Mouse (Mus musculus) hindbrain, embryonic 11.5 days (tissue): ENCODE results near the gene Cdc42ep2. TPM values are rescaled to one million over a fixed set of nuclear protein-coding genes. Genes with fewer than 3 reads are reported as not detected.
A peak's percentile ranks its signal among the peaks of the same experiment; 100 is the strongest.
"Not testable (repeated sequence)": the region's sequence is repeated elsewhere in the genome, so short reads cannot be mapped to it uniquely, and the experiment has no call there.

ENCODE experiments used
- ATAC-seq: fragments of 200-750 bp; cut with Nextera tagmentation; 2 replicates; pipeline ENCODE4 v1.8.0; 2017; ENCODE audit warnings: mild to moderate bottlenecking, moderate TSS enrichment, moderate library complexity; ENCODE audit not compliant: low FRiP score
- DNase-seq: peaks from one replicate; pipeline ENCODE4 v3.0.0-alpha.2; 2015; ENCODE audit warnings: low spot score
- H3K27ac ChIP-seq: fragments of 300-500 bp; sonication (generic); 2 replicates; pipeline ENCODE4 v1.5.1; 2014; ENCODE audit warnings: mild to moderate bottlenecking, low read depth, low read length
- H3K27me3 ChIP-seq: fragments of 300-500 bp; sonication (generic); 2 replicates; pipeline ENCODE4 v1.6.1; 2014; ENCODE audit warnings: mild to moderate bottlenecking, low read length, moderate library complexity, mixed read lengths; ENCODE audit not compliant: control insufficient read depth, insufficient read depth
- H3K36me3 ChIP-seq: fragments of 300-500 bp; sonication (generic); 2 replicates; pipeline ENCODE4 v1.6.1; 2014; ENCODE audit warnings: mild to moderate bottlenecking, low read length, moderate library complexity, mixed read lengths; ENCODE audit not compliant: control insufficient read depth, insufficient read depth
- H3K4me1 ChIP-seq: fragments of 300-500 bp; sonication (generic); replicated peaks from 2 replicates; pipeline ENCODE4 v1.6.1; 2014; ENCODE audit warnings: low read length, mixed read lengths; ENCODE audit not compliant: control insufficient read depth, insufficient read depth
- H3K4me2 ChIP-seq: fragments of 300-500 bp; sonication (generic); replicated peaks from 2 replicates; pipeline ENCODE4 v1.6.1; 2014; ENCODE audit warnings: mild to moderate bottlenecking, low read depth, low read length
- H3K4me3 ChIP-seq: fragments of 300-500 bp; sonication (generic); 2 replicates; pipeline ENCODE4 v1.5.1; 2014; ENCODE audit warnings: low read depth, low read length
- H3K9ac ChIP-seq: fragments of 300-500 bp; sonication (generic); 2 replicates; pipeline ENCODE4 v1.6.1; 2014; ENCODE audit warnings: low read depth, low read length
- H3K9me3 ChIP-seq: fragments of 300-500 bp; sonication (generic); 2 replicates; pipeline ENCODE4 v1.6.1; 2016; ENCODE audit warnings: low read length; ENCODE audit not compliant: control insufficient read depth
- WGBS: fragments of 180-500 bp; shearing (Covaris S2); extraction: QIAGEN DNeasy Blood & Tissue Kit; methylation state at CpG from one replicate; pipeline ENCODE4 v1.1.7; 2014; 5-methylcytosine and 5-hydroxymethylcytosine counted together
- polyA plus RNA-seq: library from polyadenylated mRNA; unstranded; fragments of >200 nt; fragmentation: Nextera tagmentation; extraction: Ambion mirVana; gene quantifications from 2 replicates; pipeline ENCODE4 v1.2.1, GENCODE M21; 2014

The Cdc42ep2 gene
- polyA plus RNA-seq, 1 experiment from 2014 or later, result 3.4 TPM

DNA sequence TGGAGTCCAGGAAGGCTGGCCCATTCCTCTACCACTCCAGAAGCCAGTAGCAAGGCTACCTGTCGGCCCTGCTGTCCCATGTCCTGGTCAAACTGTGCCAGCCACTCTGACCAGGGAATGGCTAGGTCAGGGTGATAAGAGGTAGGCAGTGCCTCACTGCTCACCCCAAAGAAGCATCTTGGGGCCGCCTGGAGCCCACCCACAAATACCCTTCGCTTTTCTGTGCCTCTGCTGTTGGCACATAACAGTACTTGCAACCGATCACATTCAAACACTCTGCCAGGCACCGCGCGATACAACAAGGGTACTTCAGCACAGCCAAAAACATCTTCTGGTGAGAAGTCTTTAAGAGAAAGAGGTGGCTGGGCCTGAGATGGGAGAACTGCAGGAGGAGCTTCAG, 32.4 kb downstream of the Cdc42ep2 start:
- H3K4me3 ChIP-seq, result no peak overlapping the region
- 94% methylated on average over 7 of the region's 7 CpGs for WGBS
- 0 out of 2 replicates have a peak overlapping the region, but pooled peaks have one; percentile 5 for H3K27ac ChIP-seq
- H3K9me3 ChIP-seq, result no peaks in the 10 kb centered on the region
- peaks cover 2% of the 10 kb centered on the region; the same call in 1 of the 2 replicates for H3K4me1 ChIP-seq
- no peaks in the 10 kb centered on the region for H3K27me3 ChIP-seq
- ATAC-seq (no peak), DNase-seq (no peak)
- no peak overlapping the region for H3K9ac ChIP-seq
- 0 out of 2 replicates have a peak overlapping the region, but pooled peaks have one; percentile 5 for H3K4me2 ChIP-seq
- peaks cover 4% of the 10 kb centered on the region; the same call in 1 of the 2 replicates for H3K36me3 ChIP-seq

DNA sequence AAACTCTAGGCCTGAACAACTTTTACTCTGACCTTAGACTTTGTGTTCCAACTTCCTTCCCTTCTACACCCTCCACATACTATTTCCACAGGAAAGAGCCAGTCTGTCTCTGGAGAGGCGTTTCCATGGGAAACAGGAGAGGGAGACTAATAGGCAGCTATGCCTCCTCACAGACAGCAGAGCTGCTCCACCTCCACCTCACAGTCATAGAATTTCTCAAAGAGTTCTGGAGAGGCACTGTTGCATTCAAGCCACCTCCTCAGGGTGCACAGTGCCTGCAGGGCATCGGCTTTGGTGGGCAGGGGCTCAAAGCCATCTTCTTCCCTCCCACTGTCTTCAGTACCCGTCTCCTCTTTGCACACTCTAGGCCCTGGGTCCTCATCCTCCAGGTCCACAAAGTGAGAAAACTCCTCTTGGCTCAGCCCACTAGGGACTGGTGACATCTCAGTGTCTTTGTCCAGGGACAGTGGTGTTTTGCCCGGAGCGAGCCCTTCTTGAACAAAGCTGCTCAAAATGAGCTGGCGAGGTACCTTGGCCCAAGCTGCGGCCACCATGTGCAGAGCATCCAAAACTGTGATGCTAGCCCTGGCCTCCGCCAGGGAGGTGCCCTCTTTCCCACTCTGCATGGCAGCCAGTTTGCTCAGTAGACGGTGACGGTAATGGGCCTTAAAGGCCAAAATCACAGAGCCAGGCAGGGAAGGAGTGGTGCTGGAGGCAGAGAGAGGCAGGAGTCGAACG, 32.9 kb downstream of the Cdc42ep2 start:
- ATAC-seq (no peak), DNase-seq (no peak)
- no peaks in the 10 kb centered on the region for H3K9me3 ChIP-seq
- H3K27me3 ChIP-seq, result no peaks in the 10 kb centered on the region
- H3K4me3 ChIP-seq, result no peak overlapping the region
- H3K4me2 ChIP-seq, result no peak overlapping the region
- peaks cover 3% of the 10 kb centered on the region; the same call in 1 of the 2 replicates for H3K36me3 ChIP-seq
- no peak overlapping the region for H3K9ac ChIP-seq
- WGBS, result 88% methylated on average over 12 of the region's 12 CpGs
- 0 out of 2 replicates have a peak overlapping the region, but pooled peaks have one; percentile 5 for H3K27ac ChIP-seq
- H3K4me1 ChIP-seq, result peaks cover 2% of the 10 kb centered on the region; the same call in 1 of the 2 replicates

DNA sequence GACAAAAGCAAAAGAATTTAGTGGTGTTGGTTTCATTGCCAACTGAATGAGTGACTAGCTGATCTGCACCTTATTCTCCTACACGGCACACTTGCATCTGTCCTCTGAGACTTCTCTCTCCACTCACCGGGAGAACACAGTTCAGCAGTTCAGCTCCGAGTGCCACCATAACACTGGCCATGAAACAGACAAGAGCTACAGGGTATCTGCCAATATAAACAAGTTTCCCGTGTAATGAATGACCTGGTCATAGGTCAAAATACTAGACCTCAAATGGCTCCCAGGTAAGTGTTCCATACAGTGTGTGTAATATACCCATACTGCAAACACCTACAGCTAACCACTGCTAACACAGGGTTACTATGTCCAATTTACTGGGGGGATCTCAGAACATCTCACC, 35.4 kb downstream of the Cdc42ep2 start:
- no peak for DNase-seq
- 78% methylated on average over 4 of the region's 4 CpGs for WGBS
- ATAC-seq, result no peak
- no peak overlapping the region for H3K4me2 ChIP-seq
- H3K36me3 ChIP-seq, result no peaks in the 10 kb centered on the region
- no peaks in the 10 kb centered on the region for H3K9me3 ChIP-seq
- H3K4me3 ChIP-seq, result no peak overlapping the region
- peaks cover 2% of the 10 kb centered on the region; the same call in 1 of the 2 replicates for H3K4me1 ChIP-seq
- no peaks in the 10 kb centered on the region for H3K27me3 ChIP-seq
- no peak overlapping the region for H3K9ac ChIP-seq
- no peak overlapping the region for H3K27ac ChIP-seq

DNA sequence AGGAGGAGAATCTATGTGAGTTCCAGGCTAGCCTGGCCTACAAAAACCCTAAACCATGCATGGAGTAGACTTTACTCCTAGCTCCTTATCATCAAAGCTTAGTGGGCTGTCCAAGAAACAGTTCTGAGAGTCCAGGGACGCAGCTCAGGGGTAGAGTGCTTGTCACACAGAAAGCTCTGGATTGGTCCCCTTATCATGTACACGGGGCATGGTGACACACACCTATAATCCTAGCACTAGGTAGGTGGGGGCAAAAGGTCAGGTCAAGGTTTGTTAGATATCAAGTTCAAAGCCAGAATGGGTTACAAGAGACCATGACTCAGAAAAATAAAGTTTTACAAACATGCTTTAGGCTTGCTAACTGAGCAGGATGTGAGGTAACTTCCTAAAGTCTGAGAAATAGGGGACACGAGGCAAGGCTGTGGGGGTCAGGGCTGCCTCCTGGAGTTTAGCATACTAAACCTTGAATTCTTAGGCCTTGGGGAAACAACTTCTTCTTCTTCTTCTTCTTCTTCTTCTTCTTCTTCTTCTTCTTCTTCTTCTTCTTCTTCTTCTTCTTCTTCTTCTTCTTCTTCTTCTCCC, 37.3 kb downstream of the Cdc42ep2 start:
- H3K4me1 ChIP-seq, result no peaks in the 10 kb centered on the region
- H3K4me2 ChIP-seq, result no peak overlapping the region
- no peaks in the 10 kb centered on the region for H3K36me3 ChIP-seq
- H3K27ac ChIP-seq, result no peak overlapping the region
- 86% methylated on average over 3 of the region's 3 CpGs for WGBS
- no peaks in the 10 kb centered on the region for H3K27me3 ChIP-seq
- H3K9me3 ChIP-seq, result no peaks in the 10 kb centered on the region
- H3K4me3 ChIP-seq, result no peak overlapping the region
- DNase-seq (no peak), ATAC-seq (no peak)
- no peak overlapping the region for H3K9ac ChIP-seq

DNA sequence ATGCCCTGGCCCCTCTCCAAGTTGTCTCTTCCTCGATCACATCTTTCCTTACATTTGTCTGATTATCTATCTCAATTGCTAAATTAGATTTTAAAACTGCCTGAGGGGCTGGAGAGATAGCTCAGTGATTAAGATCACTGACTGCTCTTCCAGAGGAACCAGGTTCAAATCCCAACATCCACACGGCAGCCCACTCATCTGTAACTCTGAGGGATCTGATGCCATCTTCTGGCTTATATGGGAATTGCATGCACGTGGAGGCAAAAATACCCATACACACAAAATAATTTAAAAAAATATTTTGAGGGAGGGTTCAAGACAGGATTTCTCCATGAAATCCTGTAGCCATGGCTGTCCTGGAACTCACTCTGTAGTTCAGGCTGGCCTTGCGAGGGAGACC, 38.8 kb downstream of the Cdc42ep2 start:
- Histone ChIP-seq H3K4me1 (no peaks in the 10 kb centered on the region), H3K27me3 (no peaks in the 10 kb centered on the region), H3K36me3 (no peaks in the 10 kb centered on the region), H3K9ac (no peak overlapping the region), H3K27ac (no peak overlapping the region), H3K9me3 (no peaks in the 10 kb centered on the region), H3K4me2 (no peak overlapping the region), H3K4me3 (no peak overlapping the region)
- 65% methylated on average over 4 of the region's 4 CpGs for WGBS
- peak; percentile 43 for DNase-seq
- no peak for ATAC-seq

DNA sequence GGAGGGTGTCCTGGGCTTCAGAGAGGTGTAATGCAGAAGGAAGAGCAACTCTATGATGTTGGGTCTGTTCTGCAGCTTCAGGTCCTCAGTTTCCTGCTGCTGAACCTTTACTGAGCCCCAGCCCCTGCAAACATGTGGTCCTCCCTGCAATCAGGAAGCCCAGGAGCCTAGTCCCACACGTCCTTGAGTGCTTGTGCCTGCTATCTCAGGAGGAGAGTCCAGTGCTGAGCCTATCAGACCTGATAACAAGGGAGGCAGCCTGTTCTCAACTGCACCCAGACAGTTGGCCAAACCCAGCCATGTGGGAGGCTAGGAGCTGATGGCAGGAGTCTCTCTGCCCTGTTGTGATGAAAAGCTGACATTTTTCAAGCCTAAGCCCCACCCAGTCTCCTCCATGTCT, 40.7 kb downstream of the Cdc42ep2 start:
- ATAC-seq, result no peak

DNA sequence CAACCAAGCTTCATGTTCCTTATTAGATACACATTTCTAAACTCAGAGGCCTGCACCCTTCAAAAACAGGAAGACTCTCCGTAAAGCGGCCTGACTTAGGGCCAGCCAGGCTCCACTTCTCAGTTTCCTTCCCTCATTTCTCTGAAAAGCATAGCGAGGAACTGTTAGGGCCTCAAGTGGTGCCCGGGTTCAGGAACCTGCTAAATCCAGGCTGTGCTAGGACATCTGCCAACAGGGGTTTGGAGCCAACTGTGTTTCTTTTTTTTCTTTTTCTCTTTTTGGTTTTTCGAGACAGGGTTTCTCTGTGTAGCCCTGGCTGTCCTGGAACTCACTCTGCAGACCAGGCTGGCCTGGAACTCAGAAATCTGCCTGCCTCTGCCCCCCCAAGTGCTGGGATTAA, 42.5 kb downstream of the Cdc42ep2 start:
- not testable (repeated sequence) for H3K27me3 ChIP-seq, H3K4me2 ChIP-seq, H3K36me3 ChIP-seq, H3K4me1 ChIP-seq, H3K4me3 ChIP-seq, H3K27ac ChIP-seq, H3K9me3 ChIP-seq, H3K9ac ChIP-seq, DNase-seq, ATAC-seq
- 84% methylated on average over 5 of the region's 5 CpGs for WGBS

More for the DNA sequence above, 40.7 kb downstream of the Cdc42ep2 start:
- 75% methylated on average over 1 of the region's 1 CpGs for WGBS
- no peak for DNase-seq
- H3K36me3 ChIP-seq, result no peaks in the 10 kb centered on the region
- H3K9ac ChIP-seq, result no peak overlapping the region
- no peaks in the 10 kb centered on the region for H3K9me3 ChIP-seq
- no peaks in the 10 kb centered on the region for H3K4me1 ChIP-seq
- no peak overlapping the region for H3K4me3 ChIP-seq
- H3K4me2 ChIP-seq, result no peak overlapping the region
- no peaks in the 10 kb centered on the region for H3K27me3 ChIP-seq
- no peak overlapping the region for H3K27ac ChIP-seq

DNA sequence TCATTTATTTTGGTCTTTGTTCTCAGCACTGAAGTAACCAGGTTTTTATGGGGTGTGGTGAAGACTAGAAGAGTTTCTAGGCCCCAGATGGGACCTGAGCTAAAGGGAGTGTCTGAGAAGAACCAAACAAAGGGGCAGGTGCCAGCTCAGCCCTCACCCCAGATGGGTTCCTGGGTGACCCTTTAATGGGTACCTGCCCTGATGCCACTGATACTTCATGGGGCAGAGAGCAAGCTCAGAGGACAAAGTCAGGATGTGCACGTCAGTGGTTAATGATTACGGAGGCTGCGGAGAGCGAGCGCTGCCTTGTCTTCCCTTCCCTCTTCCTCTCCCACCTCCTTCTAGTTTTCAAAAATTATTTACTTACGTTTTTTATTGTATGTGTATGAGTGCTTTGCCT, 43.5 kb downstream of the Cdc42ep2 start:
- Histone ChIP-seq H3K9ac (no peak overlapping the region), H3K4me2 (no peak overlapping the region), H3K27ac (no peak overlapping the region), H3K4me1 (no peaks in the 10 kb centered on the region), H3K9me3 (no peaks in the 10 kb centered on the region), H3K27me3 (no peaks in the 10 kb centered on the region), H3K4me3 (no peak overlapping the region), H3K36me3 (no peaks in the 10 kb centered on the region)
- DNase-seq (no peak), ATAC-seq (no peak)
- 93% methylated on average over 6 of the region's 6 CpGs for WGBS

DNA sequence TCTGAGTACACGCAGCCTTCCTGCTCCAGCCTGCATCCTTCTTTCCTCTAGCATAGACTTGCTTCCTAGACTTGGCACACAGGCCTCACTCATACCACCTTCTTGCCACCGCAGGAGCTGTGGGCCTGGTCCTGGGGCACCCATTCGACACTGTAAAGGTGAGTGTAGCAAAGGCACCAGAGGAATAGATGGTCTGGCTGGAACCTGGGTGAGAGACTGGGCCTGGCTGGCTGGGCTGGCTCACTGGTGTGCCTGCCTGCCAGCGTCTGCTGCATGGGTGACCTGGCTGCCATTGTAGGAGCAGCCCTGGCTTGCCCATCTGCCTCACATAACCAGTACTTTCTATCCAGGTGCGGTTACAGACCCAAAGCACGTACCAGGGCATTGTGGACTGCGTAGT, 44.9 kb downstream of the Cdc42ep2 start:
- no peaks in the 10 kb centered on the region for H3K9me3 ChIP-seq
- WGBS, result 85% methylated on average over 7 of the region's 7 CpGs
- no peaks in the 10 kb centered on the region for H3K27me3 ChIP-seq
- H3K27ac ChIP-seq, result no peak overlapping the region
- H3K4me3 ChIP-seq, result no peak overlapping the region
- no peaks in the 10 kb centered on the region for H3K36me3 ChIP-seq
- ATAC-seq, result no peak
- 0 out of 2 replicates have a peak, but pooled peaks cover 2% of the 10 kb centered on the region for H3K4me1 ChIP-seq
- no peak for DNase-seq
- no peak overlapping the region for H3K4me2 ChIP-seq
- H3K9ac ChIP-seq, result no peak overlapping the region
